9 mouse cellular contexts compared by ENCODE assay signal in the genomic region with DNA sequence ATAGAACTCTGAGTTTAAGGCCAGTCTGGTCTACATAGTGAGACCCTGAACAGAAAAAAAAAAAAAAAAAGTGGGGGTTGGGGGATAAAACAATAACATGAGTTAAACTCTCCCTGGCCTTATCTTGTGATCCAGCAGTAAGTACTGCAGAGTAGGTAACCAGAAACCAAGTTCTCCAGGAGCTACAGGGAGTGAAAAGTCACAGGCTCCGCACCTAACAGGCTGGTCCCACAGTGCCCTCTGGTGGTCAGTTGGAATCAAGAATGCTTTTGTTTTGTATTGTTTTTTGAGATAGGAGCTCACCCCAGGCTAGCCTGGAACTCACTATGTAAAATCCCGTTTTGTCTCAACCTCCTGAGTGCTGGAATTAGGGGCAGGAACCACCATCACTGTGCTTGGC. TPM values are rescaled to one million over a fixed set of nuclear protein-coding genes. Genes with fewer than 3 reads are reported as not detected.
A peak's percentile ranks its signal among the peaks of the same experiment; 100 is the strongest.
DNase-seq lines count a peak whose midpoint lies in the region; ATAC-seq and TF ChIP-seq lines count a peak whose summit lies in the region.
"Had no signal": no experiment of that assay in that cellular context is flagged by ENCODE, and none has a peak within 500 bp of the region (broad histone marks: within the 10 kb centered on the region; RNA-seq: fewer than 3 reads in every experiment).

No protein-coding gene starts in this region.

- no peak overlapping the region for H3K4me2 ChIP-seq in kidney, postnatal 0 days (ENCODE audit: low read length)
- no peak overlapping the region for H3K4me2 ChIP-seq in liver, embryonic 12.5 days
- H3K4me2 ChIP-seq in neural tube, embryonic 14.5 days (ENCODE audit: low read depth, low read length): no peak overlapping the region
- H3K4me2 ChIP-seq: heart, embryonic 13.5 days had no signal

- DNase-seq in B cell, adult 2 months: peak; percentile 82
- peak; percentile 89 for DNase-seq in ZHBTc4 (ENCODE audit: low read depth, low spot score)
- peak; percentile 43 to 71 for DNase-seq in cerebellum, postnatal 4 days (ENCODE audit: low spot score in 2 of 2)
- peak; percentile 67 for DNase-seq in gastrocnemius, postnatal 10 days
- DNase-seq in kidney, postnatal 0 days (ENCODE audit: low spot score): peak; percentile 93
- DNase-seq in thymus, adult 18-20 months: peak; percentile 9 to 24

- 2% methylated on average over 2 of the region's 2 CpGs for WGBS in kidney, postnatal 0 days
- 2% methylated on average over 2 of the region's 2 CpGs for WGBS in liver, embryonic 12.5 days (ENCODE audit: insufficient replicate concordance)
- WGBS in neural tube, embryonic 14.5 days: 7% methylated on average over 2 of the region's 2 CpGs

- no peak overlapping the region for H3K9ac ChIP-seq in kidney, postnatal 0 days (ENCODE audit: low read depth, low read length)
- no peak overlapping the region for H3K9ac ChIP-seq in liver, embryonic 12.5 days
- H3K9ac ChIP-seq in neural tube, embryonic 14.5 days (replicated peaks; ENCODE audit: low read depth, low read length): no peak overlapping the region
- H3K9ac ChIP-seq: heart, embryonic 13.5 days had no signal

- peak; percentile 63; the same call in 1 of the 2 replicates for ATAC-seq in kidney, postnatal 0 days (replicated peaks; ENCODE audit: low FRiP score, low read depth)
- peak; percentile 42; the same call in 1 of the 2 replicates for ATAC-seq in liver, embryonic 12.5 days
- ATAC-seq in neural tube, embryonic 14.5 days (ENCODE audit: low read depth): peak; percentile 60

- no peak overlapping the region for H3K27ac ChIP-seq in kidney, postnatal 0 days
- H3K27ac ChIP-seq in liver, embryonic 12.5 days: no peak overlapping the region
- H3K27ac ChIP-seq in neural tube, embryonic 14.5 days (ENCODE audit: low read depth, low read length): no peak overlapping the region
- H3K27ac ChIP-seq: heart, embryonic 13.5 days had no signal

- no peaks in the 10 kb centered on the region for H3K27me3 ChIP-seq in kidney, postnatal 0 days (ENCODE audit: insufficient read depth, low read length)
- no peaks in the 10 kb centered on the region for H3K27me3 ChIP-seq in liver, embryonic 12.5 days (replicated peaks)
- no peaks in the 10 kb centered on the region for H3K27me3 ChIP-seq in neural tube, embryonic 14.5 days (ENCODE audit: control insufficient read depth, insufficient read depth, low read length)
- H3K27me3 ChIP-seq: heart, embryonic 13.5 days had no signal

- no peaks in the 10 kb centered on the region for H3K36me3 ChIP-seq in kidney, postnatal 0 days (ENCODE audit: insufficient read depth, low read length)
- H3K36me3 ChIP-seq in liver, embryonic 12.5 days: no peaks in the 10 kb centered on the region
- H3K36me3 ChIP-seq in neural tube, embryonic 14.5 days (ENCODE audit: control insufficient read depth, insufficient read depth, low read length): no peaks in the 10 kb centered on the region
- H3K36me3 ChIP-seq: heart, embryonic 13.5 days had no signal

- H3K4me3 ChIP-seq in kidney, postnatal 0 days (replicated peaks; ENCODE audit: low read depth, low read length): no peak overlapping the region
- H3K4me3 ChIP-seq in liver, embryonic 12.5 days: no peak overlapping the region
- H3K4me3 ChIP-seq in neural tube, embryonic 14.5 days (ENCODE audit: low read depth, low read length): no peak overlapping the region
- H3K4me3 ChIP-seq: heart, embryonic 13.5 days had no signal

- peak; percentile 93 for TF ChIP-seq CTCF in kidney, postnatal 0 days (IDR thresholded peaks at IDR 0.05; ENCODE audit: low read depth)

- H3K4me1 ChIP-seq in kidney, postnatal 0 days (replicated peaks; ENCODE audit: insufficient read depth, low read length): no peaks in the 10 kb centered on the region
- no peaks in the 10 kb centered on the region for H3K4me1 ChIP-seq in liver, embryonic 12.5 days
- no peaks in the 10 kb centered on the region for H3K4me1 ChIP-seq in neural tube, embryonic 14.5 days (ENCODE audit: control insufficient read depth, insufficient read depth, low read length)
- H3K4me1 ChIP-seq: heart, embryonic 13.5 days had no signal

- no peaks in the 10 kb centered on the region for H3K9me3 ChIP-seq in kidney, postnatal 0 days (replicated peaks; ENCODE audit: low read length)
- no peaks in the 10 kb centered on the region for H3K9me3 ChIP-seq in liver, embryonic 12.5 days (replicated peaks)
- no peaks in the 10 kb centered on the region for H3K9me3 ChIP-seq in neural tube, embryonic 14.5 days (ENCODE audit: control insufficient read depth, low read length)
- H3K9me3 ChIP-seq: heart, embryonic 13.5 days had no signal

RNA-seq across cellular contexts. Expression of a gene that starts 13.3 kb away (rescaled TPM):
- 10 to 100 TPM; 29.1 to 33.2 TPM for total RNA-seq in gastrocnemius, postnatal 10 days (2021)
- 147 and 170 TPM in 2 replicates for polyA plus RNA-seq in kidney, postnatal 0 days (2015; fragmentation: Nextera tagmentation; extraction: Ambion mirVana)
- polyA plus RNA-seq in liver, embryonic 12.5 days (2016; fragmentation: Nextera tagmentation; extraction: Ambion mirVana): 113 and 118 TPM in 2 replicates
- polyA plus RNA-seq in neural tube, embryonic 14.5 days (2014; fragmentation: Nextera tagmentation; extraction: Ambion mirVana): 76.4 and 82.2 TPM in 2 replicates

RNA-seq across cellular contexts. Expression of a gene that starts 23.5 kb away (rescaled TPM):
- 1 to 10 TPM; 6.9 to 7.4 TPM for total RNA-seq in gastrocnemius, postnatal 10 days (2021)
- 9.1 and 10.0 TPM in 2 replicates for polyA plus RNA-seq in kidney, postnatal 0 days (2015; fragmentation: Nextera tagmentation; extraction: Ambion mirVana)
- 5.7 and 6.2 TPM in 2 replicates for polyA plus RNA-seq in liver, embryonic 12.5 days (2016; fragmentation: Nextera tagmentation; extraction: Ambion mirVana)
- 50.0 and 54.4 TPM in 2 replicates for polyA plus RNA-seq in neural tube, embryonic 14.5 days (2014; fragmentation: Nextera tagmentation; extraction: Ambion mirVana)

Comparison
In these comparisons a context has a peak if more than half of its experiments do, and no peak if none do; other contexts are left out.
1. DNase-seq: peak in every context shown above with its lines; median percentile 93 in kidney, postnatal 0 days; 89 in ZHBTc4; 82 in B cell, adult 2 months; 67 in gastrocnemius, postnatal 10 days; 57 in cerebellum, postnatal 4 days; 16 in thymus, adult 18-20 months.